Mouse (Mus musculus) embryonic facial prominence, embryonic 11.5 days (tissue): ENCODE measurements at regions not wholly inside any gene's neighbourhood (a gene's known extent, or its start where the extent isn't known, plus 50 kb on each side); places are given as distances from the start of the nearest gene placed in this dataset.

Source experiments
- ATAC-seq: fragments of 200-750 bp; cut with Nextera tagmentation; replicated peaks from 2 replicates; pipeline ENCODE4 v1.8.0; 2017; ENCODE audit warnings: low read depth; ENCODE audit not compliant: insufficient number of reproducible peaks, low FRiP score, low TSS enrichment
- DNase-seq: peaks from one replicate; pipeline ENCODE4 v3.0.0-alpha.2; 2015; ENCODE audit warnings: low spot score
- H3K27ac ChIP-seq: fragments of 300-500 bp; sonication (generic); replicated peaks from 2 replicates; pipeline ENCODE4 v1.5.1; 2014; ENCODE audit warnings: mild to moderate bottlenecking, low read depth, low read length, control low read depth
- H3K27me3 ChIP-seq: fragments of 300-500 bp; sonication (generic); 2 replicates; pipeline ENCODE4 v1.6.1; 2014; ENCODE audit warnings: mild to moderate bottlenecking, low read length, moderate library complexity, mixed read lengths; ENCODE audit not compliant: control insufficient read depth, insufficient read depth
- H3K36me3 ChIP-seq: fragments of 300-500 bp; sonication (generic); replicated peaks from 2 replicates; pipeline ENCODE4 v1.6.1; 2014; ENCODE audit warnings: low read depth, mild to moderate bottlenecking, low read length, moderate library complexity, mixed read lengths; ENCODE audit not compliant: control insufficient read depth, insufficient read depth
- H3K4me1 ChIP-seq: fragments of 300-500 bp; sonication (generic); 2 replicates; pipeline ENCODE4 v1.6.1; 2014; ENCODE audit warnings: low read length, mixed read lengths; ENCODE audit not compliant: control insufficient read depth, insufficient read depth
- H3K4me2 ChIP-seq: fragments of 300-500 bp; sonication (generic); 2 replicates; pipeline ENCODE4 v1.6.1; 2014; ENCODE audit warnings: low read depth, mild to moderate bottlenecking, control low read depth, low read length, moderate library complexity
- H3K4me3 ChIP-seq: fragments of 300-500 bp; sonication (generic); 2 replicates; pipeline ENCODE4 v1.5.1; 2014; ENCODE audit warnings: low read depth, low read length, control low read depth
- H3K9ac ChIP-seq: fragments of 300-500 bp; sonication (generic); replicated peaks from 2 replicates; pipeline ENCODE4 v1.6.1; 2014; ENCODE audit warnings: mild to moderate bottlenecking, control low read depth, low read length
- H3K9me3 ChIP-seq: fragments of 300-500 bp; sonication (generic); replicated peaks from 2 replicates; pipeline ENCODE4 v1.6.1; 2016; ENCODE audit warnings: mild to moderate bottlenecking, low read length, inconsistent platforms, mixed read lengths; ENCODE audit not compliant: control insufficient read depth
- WGBS: fragments of 180-500 bp; shearing (Covaris S2); extraction: QIAGEN DNeasy Blood & Tissue Kit; methylation state at CpG from one replicate; pipeline ENCODE4 v1.1.7; 2014; 5-methylcytosine and 5-hydroxymethylcytosine counted together

DNA sequence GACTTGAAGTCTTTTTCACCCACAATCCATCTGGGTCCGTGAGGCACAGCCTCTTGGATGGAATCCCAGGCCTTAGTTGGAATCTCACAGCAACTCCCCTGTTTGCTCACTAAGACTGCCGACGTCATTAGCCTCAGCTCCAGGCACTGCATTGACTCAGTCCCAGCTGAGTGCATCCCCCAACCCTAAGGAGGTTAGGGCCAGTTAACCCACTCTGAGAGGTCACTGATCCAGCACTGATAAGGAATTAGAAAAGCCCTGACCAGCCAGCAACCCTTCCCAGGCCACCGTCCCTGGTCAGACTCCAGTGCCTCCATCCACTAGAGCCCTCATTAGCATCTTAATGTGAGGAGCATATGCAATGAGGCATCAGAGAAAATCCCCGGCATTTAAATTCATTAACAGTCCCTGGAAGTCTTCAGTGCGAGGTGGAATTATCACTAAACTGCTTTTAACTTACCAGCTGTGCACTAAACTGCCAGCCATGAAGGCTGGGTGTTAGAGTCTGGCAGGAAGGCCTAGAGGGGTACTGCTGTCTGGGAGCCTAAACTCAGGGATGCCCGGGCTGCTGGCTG, 184.2 kb downstream of the Cct6b start:
- H3K27me3 ChIP-seq, result no peaks in the 10 kb centered on the region
- no peaks in the 10 kb centered on the region for H3K36me3 ChIP-seq
- no peak overlapping the region for H3K27ac ChIP-seq
- ATAC-seq, result no peak
- no peak for DNase-seq
- H3K4me3 ChIP-seq, result no peak overlapping the region
- H3K4me2 ChIP-seq, result no peak overlapping the region
- H3K9me3 ChIP-seq, result no peaks in the 10 kb centered on the region
- no peaks in the 10 kb centered on the region for H3K4me1 ChIP-seq
- no peak overlapping the region for H3K9ac ChIP-seq
- 25% methylated on average over 7 of the region's 7 CpGs for WGBS

DNA sequence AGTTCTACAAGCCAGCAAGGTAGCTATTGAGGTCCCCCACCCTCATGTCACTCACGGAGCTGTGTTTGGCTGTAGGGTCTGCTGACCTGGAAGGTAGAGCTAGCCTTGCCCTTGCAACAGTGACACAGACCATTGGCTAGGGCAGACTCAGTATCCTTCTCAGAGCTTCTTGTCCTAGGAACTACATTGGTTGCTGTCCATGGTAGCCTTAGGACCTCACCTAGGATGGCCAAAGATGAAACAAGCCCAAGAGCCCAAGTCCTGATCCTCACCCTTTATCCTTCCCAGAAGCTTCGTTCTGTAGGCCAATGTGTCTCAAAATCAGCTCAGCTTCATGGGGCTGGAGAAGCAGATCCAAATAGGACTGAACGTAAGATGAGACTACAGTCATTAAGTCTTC, 187.3 kb downstream of the Tmem132e start:
- no peak overlapping the region for H3K4me2 ChIP-seq
- peak; percentile 48 for DNase-seq
- H3K4me1 ChIP-seq, result no peaks in the 10 kb centered on the region
- no peak overlapping the region for H3K4me3 ChIP-seq
- H3K36me3 ChIP-seq, result no peaks in the 10 kb centered on the region
- no peaks in the 10 kb centered on the region for H3K9me3 ChIP-seq
- no peak overlapping the region for H3K27ac ChIP-seq
- H3K9ac ChIP-seq, result no peak overlapping the region
- 61% methylated on average over 3 of the region's 3 CpGs for WGBS
- no peaks in the 10 kb centered on the region for H3K27me3 ChIP-seq
- no peak for ATAC-seq

DNA sequence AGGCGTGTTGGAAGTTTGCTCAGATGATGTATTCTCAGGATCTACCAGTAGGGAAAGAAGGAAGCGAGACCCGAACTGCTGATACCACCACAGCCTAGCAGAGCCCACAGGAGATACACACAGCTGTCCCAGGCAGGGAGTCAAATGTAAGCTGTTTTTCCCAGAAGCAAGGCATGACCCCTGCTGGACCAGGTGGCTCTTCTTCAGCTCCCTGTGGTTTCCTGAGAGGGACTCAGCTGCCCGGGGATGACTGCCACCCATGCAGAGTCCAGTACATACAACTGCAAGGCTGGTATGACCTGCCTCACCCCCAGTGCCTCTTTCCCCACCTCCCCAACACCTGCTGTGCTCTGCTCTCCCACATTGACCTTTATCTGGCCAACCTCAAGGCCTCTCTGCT, 184.4 kb downstream of the Tmem132e start:
- H3K4me2 ChIP-seq, result no peak overlapping the region
- no peaks in the 10 kb centered on the region for H3K27me3 ChIP-seq
- no peaks in the 10 kb centered on the region; the same call in 1 of the 2 replicates for H3K4me1 ChIP-seq
- H3K4me3 ChIP-seq, result no peak overlapping the region
- DNase-seq, result no peak
- no peaks in the 10 kb centered on the region for H3K9me3 ChIP-seq
- no peaks in the 10 kb centered on the region for H3K36me3 ChIP-seq
- no peak overlapping the region for H3K27ac ChIP-seq
- H3K9ac ChIP-seq, result no peak overlapping the region
- ATAC-seq, result no peak
- 78% methylated on average over 4 of the region's 4 CpGs for WGBS

DNA sequence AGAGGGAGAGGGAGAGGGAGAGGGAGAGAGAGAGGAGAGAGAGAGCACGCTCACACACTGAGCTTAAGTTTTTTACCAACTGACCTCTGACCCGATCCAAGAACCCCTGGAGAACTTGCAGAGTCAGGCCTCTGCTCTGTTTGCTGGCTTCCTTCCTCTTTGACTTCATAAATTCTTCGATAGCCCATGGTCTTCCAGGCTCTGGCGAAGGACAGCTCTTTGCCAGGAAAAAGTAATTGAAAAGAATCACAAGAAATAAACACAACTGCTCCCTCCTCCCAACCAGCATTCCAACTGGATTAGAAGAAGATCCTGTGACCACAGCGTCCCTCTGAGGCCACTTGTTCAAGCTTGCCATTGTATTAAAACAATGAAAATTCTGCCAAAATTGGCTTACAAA, 182.8 kb downstream of the Tmem132e start:
- 6% methylated on average over 5 of the region's 5 CpGs for WGBS
- Histone ChIP-seq H3K36me3 (no peaks in the 10 kb centered on the region), H3K9ac (no peak overlapping the region), H3K27me3 (no peaks in the 10 kb centered on the region), H3K27ac (no peak overlapping the region), H3K4me2 (no peak overlapping the region), H3K4me1 (no peaks in the 10 kb centered on the region; the same call in 1 of the 2 replicates), H3K9me3 (no peaks in the 10 kb centered on the region), H3K4me3 (no peak overlapping the region)
- peak; percentile 43 for DNase-seq
- ATAC-seq, result no peak

DNA sequence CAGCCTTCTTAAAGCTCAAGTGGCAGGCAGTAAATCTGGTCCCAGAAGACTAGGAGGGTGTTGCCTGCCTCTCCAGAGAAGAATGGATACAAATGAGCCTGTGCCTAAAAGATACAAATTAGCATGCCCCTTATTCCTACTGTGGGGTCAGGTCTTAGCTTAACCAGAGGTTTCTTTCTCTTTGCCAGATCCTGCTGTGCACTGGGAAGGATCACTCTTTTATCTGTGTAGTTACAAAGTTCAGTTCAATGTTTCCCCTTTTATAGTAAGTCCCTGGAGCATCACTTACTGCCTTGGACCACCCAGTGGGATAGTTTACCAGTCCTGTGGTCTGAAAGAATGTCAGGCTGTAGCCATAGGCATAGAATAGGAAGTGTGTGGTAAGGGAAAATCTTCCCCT, 181.1 kb downstream of the Tmem132e start:
- Histone ChIP-seq H3K4me2 (no peak overlapping the region), H3K27ac (no peak overlapping the region), H3K4me3 (no peak overlapping the region), H3K9ac (no peak overlapping the region), H3K9me3 (no peaks in the 10 kb centered on the region), H3K36me3 (no peaks in the 10 kb centered on the region), H3K4me1 (no peaks in the 10 kb centered on the region; the same call in 1 of the 2 replicates), H3K27me3 (no peaks in the 10 kb centered on the region)
- DNase-seq (peak; percentile 4), ATAC-seq (no peak)

DNA sequence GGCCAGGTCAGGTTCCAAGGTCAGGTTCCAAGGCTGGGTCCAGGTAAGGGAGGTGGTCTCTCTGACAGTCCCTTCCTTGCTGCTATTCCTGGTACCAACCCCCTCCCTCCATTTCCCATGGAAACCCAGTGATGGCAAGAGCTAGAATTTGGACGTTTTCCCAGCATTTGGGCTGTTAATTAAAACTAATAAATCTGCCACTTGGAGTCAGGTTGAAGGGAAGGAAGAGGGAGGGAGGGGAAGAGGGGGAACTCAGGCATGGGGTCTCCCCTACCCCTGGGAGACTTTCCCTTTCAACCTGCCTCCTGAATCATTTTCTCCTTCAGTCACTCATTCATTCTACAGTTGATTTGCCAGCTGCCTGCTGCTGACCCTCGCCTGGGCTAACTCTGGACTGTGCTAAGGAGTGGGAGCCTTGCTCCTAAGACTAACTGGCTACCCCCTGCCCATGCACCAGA, 179.5 kb downstream of the Tmem132e start:
- no peak overlapping the region for H3K4me2 ChIP-seq
- H3K27ac ChIP-seq, result no peak overlapping the region
- H3K4me1 ChIP-seq, result no peaks in the 10 kb centered on the region; the same call in 1 of the 2 replicates
- H3K36me3 ChIP-seq, result no peaks in the 10 kb centered on the region
- no peaks in the 10 kb centered on the region for H3K9me3 ChIP-seq
- DNase-seq, result no peak
- H3K9ac ChIP-seq, result no peak overlapping the region
- 39% methylated on average over 2 of the region's 2 CpGs for WGBS
- ATAC-seq, result no peak
- H3K27me3 ChIP-seq, result no peaks in the 10 kb centered on the region
- no peak overlapping the region for H3K4me3 ChIP-seq

DNA sequence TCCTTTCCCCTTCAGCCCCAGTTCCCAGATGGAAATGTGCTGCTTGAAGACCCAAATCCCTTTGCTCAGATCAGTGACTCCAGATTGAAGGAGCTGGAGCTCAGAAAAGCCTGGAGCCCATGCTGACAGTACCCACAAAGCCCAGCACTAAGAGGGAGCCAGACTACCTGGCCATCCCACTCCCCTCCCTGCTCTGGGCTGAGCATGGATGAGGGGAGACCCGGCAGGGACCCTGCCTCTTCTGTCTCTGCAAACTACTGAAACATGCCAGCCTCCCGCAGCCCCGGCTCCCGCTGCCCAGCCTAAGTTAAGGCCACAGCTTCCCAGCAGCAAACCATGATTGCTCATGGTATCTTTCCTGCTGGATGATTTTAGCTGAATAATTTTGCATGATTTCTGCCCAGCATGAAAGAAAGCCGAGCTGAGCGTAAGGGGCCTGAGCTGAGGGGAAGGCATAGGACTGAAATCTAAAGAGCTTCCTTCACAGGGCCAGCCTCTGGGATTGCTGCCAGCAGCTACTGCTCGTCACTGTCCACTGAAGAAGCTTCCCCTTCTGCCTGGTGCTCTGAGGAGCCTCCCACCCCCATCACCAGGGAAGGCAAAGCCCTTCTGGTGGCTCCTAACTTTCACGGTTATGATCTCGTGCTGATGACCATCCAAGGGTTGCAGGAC, 178.4 kb downstream of the Tmem132e start:
- ATAC-seq (no peak), DNase-seq (no peak)
- H3K27me3 ChIP-seq, result no peaks in the 10 kb centered on the region
- no peak overlapping the region for H3K27ac ChIP-seq
- peak overlapping the region; percentile 6; the same call in 1 of the 2 replicates for H3K9ac ChIP-seq
- H3K4me3 ChIP-seq, result no peak overlapping the region
- H3K4me2 ChIP-seq, result no peak overlapping the region
- no peaks in the 10 kb centered on the region for H3K9me3 ChIP-seq
- H3K36me3 ChIP-seq, result no peaks in the 10 kb centered on the region
- 76% methylated on average over 9 of the region's 9 CpGs for WGBS
- H3K4me1 ChIP-seq, result no peaks in the 10 kb centered on the region; the same call in 1 of the 2 replicates

DNA sequence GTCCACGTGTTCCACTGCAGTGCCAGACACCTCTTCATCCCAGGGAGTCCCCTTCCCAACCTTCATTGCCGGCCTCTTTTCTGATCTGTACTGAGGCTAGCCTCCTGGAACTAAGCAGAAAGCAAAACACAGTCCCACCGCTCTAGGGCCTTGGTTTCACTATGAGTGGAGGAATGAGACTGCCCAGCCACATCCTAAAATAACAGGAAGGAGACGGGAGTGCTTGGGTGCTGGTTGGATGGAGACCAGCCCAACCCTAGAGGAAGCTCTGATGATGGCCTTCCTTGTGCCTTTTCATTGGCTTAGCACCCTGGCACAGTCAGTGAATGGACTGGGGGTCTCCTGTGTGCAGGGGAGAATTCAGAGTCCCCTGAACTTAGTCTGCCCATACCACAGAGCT, 177.4 kb downstream of the Tmem132e start:
- no peaks in the 10 kb centered on the region for H3K27me3 ChIP-seq
- H3K4me1 ChIP-seq, result no peaks in the 10 kb centered on the region; the same call in 1 of the 2 replicates
- no peak for ATAC-seq
- WGBS, result 66% methylated on average over 4 of the region's 4 CpGs
- no peak overlapping the region for H3K9ac ChIP-seq
- no peak overlapping the region for H3K4me2 ChIP-seq
- no peak overlapping the region for H3K4me3 ChIP-seq
- H3K9me3 ChIP-seq, result no peaks in the 10 kb centered on the region
- H3K27ac ChIP-seq, result no peak overlapping the region
- H3K36me3 ChIP-seq, result no peaks in the 10 kb centered on the region
- DNase-seq, result no peak
